Mouse (Mus musculus) liver, postnatal 0 days (tissue): ENCODE measurements around the gene Itih3. TPM values are rescaled to one million over a fixed set of nuclear protein-coding genes. Genes with fewer than 3 reads are reported as not detected.

ENCODE experiments used
- ATAC-seq: fragments of 200-750 bp; cut with Nextera tagmentation; 2 replicates; pipeline ENCODE4 v1.8.0; 2017; ENCODE audit warnings: mild to moderate bottlenecking, moderate library complexity
- DNase-seq: peaks from one replicate; pipeline ENCODE4 v3.0.0-alpha.2; 2016
- H3K27ac ChIP-seq: fragments of 300-500 bp; sonication (generic); 2 replicates; pipeline ENCODE4 v1.5.1; 2014; ENCODE audit warnings: antibody characterized with exemption, moderate library complexity, mild to moderate bottlenecking, low read depth
- H3K27me3 ChIP-seq: fragments of 300-500 bp; sonication (generic); 2 replicates; pipeline ENCODE4 v1.6.1; 2014; ENCODE audit warnings: low read length, control low read depth, mixed read lengths; ENCODE audit not compliant: insufficient read depth
- H3K36me3 ChIP-seq: fragments of 300-500 bp; sonication (generic); replicated peaks from 2 replicates; pipeline ENCODE4 v1.6.1; 2014; ENCODE audit warnings: mild to moderate bottlenecking, control low read depth, low read length, moderate library complexity, mixed read lengths; ENCODE audit not compliant: insufficient read depth
- H3K4me1 ChIP-seq: fragments of 300-500 bp; sonication (generic); 2 replicates; pipeline ENCODE4 v1.6.1; 2014; ENCODE audit warnings: antibody characterized with exemption, mild to moderate bottlenecking, control low read depth; ENCODE audit not compliant: insufficient read depth
- H3K4me2 ChIP-seq: fragments of 300-500 bp; sonication (generic); 2 replicates; pipeline ENCODE4 v1.6.1; 2014; ENCODE audit warnings: low read depth, mild to moderate bottlenecking, low read length, moderate library complexity, mixed read lengths
- H3K4me3 ChIP-seq: fragments of 300-500 bp; sonication (generic); 2 replicates; pipeline ENCODE4 v1.5.1; 2014; ENCODE audit warnings: low read depth, low read length
- H3K9ac ChIP-seq: fragments of 300-500 bp; sonication (generic); replicated peaks from 2 replicates; pipeline ENCODE4 v1.6.1; 2014; ENCODE audit warnings: mild to moderate bottlenecking, moderate library complexity
- H3K9me3 ChIP-seq: fragments of 300-500 bp; sonication (generic); 2 replicates; pipeline ENCODE4 v1.6.1; 2016; ENCODE audit warnings: mild to moderate bottlenecking, control low read depth, low read length, mixed read lengths
- CTCF ChIP-seq: sonication (generic); IDR thresholded peaks from 2 replicates; pipeline ENCODE4 v1.5.1; 2016; ENCODE audit warnings: antibody characterized with exemption, low read depth
- EP300 ChIP-seq: IDR thresholded peaks from 2 replicates; pipeline ENCODE4 v1.6.1; 2016; ENCODE audit warnings: antibody characterized with exemption, low read depth, mild to moderate bottlenecking
- WGBS: fragments of 180-500 bp; shearing (Covaris S2); extraction: QIAGEN DNeasy Blood & Tissue Kit; methylation state at CpG from one replicate; pipeline ENCODE4 v1.1.7; 2014; ENCODE audit not compliant: insufficient replicate concordance; 5-methylcytosine and 5-hydroxymethylcytosine counted together
- polyA plus RNA-seq: library from polyadenylated mRNA; unstranded; fragments of >200 nt; fragmentation: Nextera tagmentation; extraction: Ambion mirVana; gene quantifications from 2 replicates; pipeline ENCODE4 v1.2.1, GENCODE M21; 2015

Gene Itih3
- polyA plus RNA-seq, 1 experiment from 2014 or later, result 1,929 TPM

DNA sequence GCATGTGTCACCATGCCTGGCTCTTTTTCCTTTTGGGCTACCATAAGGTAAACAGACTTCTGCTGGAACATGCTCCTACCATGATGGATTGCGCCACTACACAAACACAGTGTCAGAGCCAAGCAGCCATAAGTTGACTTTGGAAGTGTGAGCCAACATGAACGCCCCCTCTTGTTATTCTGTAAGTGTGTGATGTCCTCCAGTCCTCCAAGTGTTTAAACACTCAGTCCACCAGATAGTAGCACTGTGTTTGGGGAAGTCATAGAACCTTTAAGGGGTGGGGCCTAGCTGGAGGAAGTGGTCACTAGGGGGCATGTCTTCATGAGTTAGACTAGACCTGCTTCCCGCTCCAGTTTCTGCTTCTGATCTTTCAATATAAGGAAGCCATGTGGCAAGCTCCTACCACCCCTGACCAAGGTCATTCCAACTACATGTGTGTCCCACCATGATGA is 15.7 kb downstream of the Itih3 start:
- peak; percentile 83 for ATAC-seq

DNA sequence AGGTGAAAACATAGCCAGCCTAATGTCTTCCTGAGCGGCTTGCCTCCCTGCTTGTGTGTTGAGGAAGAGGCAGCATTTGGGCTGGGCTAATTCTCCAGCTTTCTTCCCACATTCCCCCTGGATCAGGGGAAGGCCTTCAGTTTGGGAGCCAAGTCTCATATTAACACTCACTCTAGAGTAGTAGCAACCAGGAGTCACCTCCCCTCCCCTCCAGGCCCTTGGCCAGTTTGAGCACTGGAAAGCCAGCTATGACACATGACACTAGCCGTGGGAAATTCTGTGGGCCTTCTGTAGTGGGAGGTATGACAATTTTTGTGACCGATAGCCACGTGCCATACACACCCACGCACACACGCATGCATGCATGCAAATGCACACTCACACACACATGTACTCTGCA is 17.6 kb downstream of the Itih3 start:
- DNase-seq, result no peak
- H3K9ac ChIP-seq, result no peak overlapping the region
- H3K4me3 ChIP-seq, result no peak overlapping the region
- H3K4me1 ChIP-seq, result peaks cover 8% of the 10 kb centered on the region; the same call in 1 of the 2 replicates
- no peaks in the 10 kb centered on the region for H3K9me3 ChIP-seq
- H3K36me3 ChIP-seq, result peaks cover 13% of the 10 kb centered on the region
- no peak overlapping the region for H3K4me2 ChIP-seq
- no peaks in the 10 kb centered on the region for H3K27me3 ChIP-seq
- no peak overlapping the region for H3K27ac ChIP-seq
- no peak for ATAC-seq
- WGBS, result 81% methylated on average over 6 of the region's 6 CpGs
- TF ChIP-seq EP300 (no peak), CTCF (no peak)

More for the DNA sequence above, 15.7 kb downstream of the Itih3 start:
- Histone ChIP-seq H3K9me3 (no peaks in the 10 kb centered on the region), H3K4me2 (no peak overlapping the region), H3K9ac (no peak overlapping the region), H3K27ac (peak overlapping the region; percentile 74), H3K4me3 (no peak overlapping the region), H3K36me3 (peaks cover 16% of the 10 kb centered on the region), H3K4me1 (peaks cover 8% of the 10 kb centered on the region; the same call in 1 of the 2 replicates), H3K27me3 (no peaks in the 10 kb centered on the region)
- WGBS, result 46% methylated on average over 3 of the region's 3 CpGs
- peak; percentile 60 for DNase-seq
- TF ChIP-seq EP300 (0 out of 2 replicates have a peak, but pooled peaks have one; percentile 62), CTCF (peak; percentile 43; the same call in 1 of the 2 replicates)

DNA sequence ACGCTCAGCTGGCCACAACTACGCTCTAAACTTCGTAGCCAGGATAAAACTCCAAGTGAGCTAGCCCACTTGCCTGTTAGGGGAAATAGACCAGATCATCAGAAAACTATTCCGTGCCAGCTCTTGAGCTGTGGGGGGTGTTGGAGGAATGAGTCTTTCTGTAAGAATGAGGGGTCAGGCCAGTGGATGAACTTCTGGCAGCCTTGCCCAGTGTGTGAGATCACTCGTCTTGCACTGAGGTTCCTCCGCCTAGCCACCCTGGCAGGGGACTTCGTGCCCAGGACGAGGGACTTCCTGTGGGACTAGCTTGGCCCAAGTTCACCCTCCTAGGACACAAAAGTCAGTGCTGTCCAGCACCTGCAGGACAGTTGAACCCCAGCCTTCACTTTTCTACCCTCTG is 19.3 kb downstream of the Itih3 start:
- Histone ChIP-seq H3K4me2 (no peak overlapping the region), H3K36me3 (peaks cover 20% of the 10 kb centered on the region), H3K9me3 (no peaks in the 10 kb centered on the region), H3K4me3 (no peak overlapping the region), H3K4me1 (peaks cover 8% of the 10 kb centered on the region; the same call in 1 of the 2 replicates), H3K27me3 (no peaks in the 10 kb centered on the region), H3K27ac (no peak overlapping the region), H3K9ac (no peak overlapping the region)
- DNase-seq, result no peak
- TF ChIP-seq EP300 (no peak), CTCF (no peak)
- 73% methylated on average over 8 of the region's 8 CpGs for WGBS
- ATAC-seq, result no peak

DNA sequence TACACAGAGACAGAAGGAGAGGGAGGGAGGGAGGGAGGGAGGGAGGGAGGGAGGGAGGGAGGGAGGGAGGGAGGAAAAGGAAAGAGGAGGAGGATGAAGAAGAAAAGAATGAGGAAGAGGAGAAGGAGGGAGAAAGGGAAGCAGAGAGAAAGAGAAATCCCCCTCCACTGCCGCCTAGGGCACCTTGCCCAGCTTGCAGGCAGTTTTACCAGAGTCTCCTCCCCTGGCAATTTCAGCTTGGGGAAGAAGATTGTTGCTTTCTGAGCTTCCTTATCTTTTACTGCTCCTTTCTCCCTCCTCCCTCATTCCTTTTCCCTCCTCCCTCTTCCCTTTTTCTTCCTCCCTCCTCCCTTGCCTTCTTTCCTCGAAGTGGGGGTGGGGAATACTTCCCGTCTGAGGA is 20.5 kb downstream of the Itih3 start:
- no peaks in the 10 kb centered on the region for H3K27me3 ChIP-seq
- no peak overlapping the region for H3K4me3 ChIP-seq
- peaks cover 20% of the 10 kb centered on the region for H3K36me3 ChIP-seq
- no peak overlapping the region for H3K27ac ChIP-seq
- DNase-seq (no peak), ATAC-seq (no peak)
- no peaks in the 10 kb centered on the region for H3K9me3 ChIP-seq
- 48% methylated on average over 3 of the region's 3 CpGs for WGBS
- H3K9ac ChIP-seq, result no peak overlapping the region
- no peak overlapping the region for H3K4me2 ChIP-seq
- TF ChIP-seq EP300, result no peak
- no peak for TF ChIP-seq CTCF
- no peaks in the 10 kb centered on the region for H3K4me1 ChIP-seq

DNA sequence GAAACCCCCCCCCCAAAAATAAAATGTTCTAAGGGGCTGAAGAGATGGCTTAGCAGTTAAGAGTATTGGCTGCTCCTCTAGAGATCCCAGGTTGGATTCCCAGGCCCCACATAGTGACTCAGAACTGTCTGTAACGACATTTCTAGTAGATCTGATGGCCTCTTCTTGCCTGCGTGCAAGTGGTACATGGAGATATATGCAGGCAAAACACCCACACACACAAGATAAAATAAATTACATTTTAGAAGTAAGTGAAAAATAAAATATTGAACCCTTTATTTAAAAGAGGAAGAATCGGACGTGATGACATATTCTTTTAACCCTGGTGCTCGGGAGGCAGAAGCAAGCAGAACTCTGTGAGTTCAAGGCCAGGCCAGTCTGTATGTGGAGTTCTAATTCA is 20.9 kb downstream of the Itih3 start:
- 61% methylated on average over 5 of the region's 5 CpGs for WGBS
- Histone ChIP-seq H3K9ac (no peak overlapping the region), H3K27me3 (no peaks in the 10 kb centered on the region), H3K36me3 (peaks cover 22% of the 10 kb centered on the region), H3K9me3 (no peaks in the 10 kb centered on the region), H3K4me3 (no peak overlapping the region), H3K27ac (no peak overlapping the region), H3K4me2 (no peak overlapping the region), H3K4me1 (no peaks in the 10 kb centered on the region)
- TF ChIP-seq EP300 (no peak), CTCF (no peak)
- ATAC-seq, result no peak
- DNase-seq, result no peak

DNA sequence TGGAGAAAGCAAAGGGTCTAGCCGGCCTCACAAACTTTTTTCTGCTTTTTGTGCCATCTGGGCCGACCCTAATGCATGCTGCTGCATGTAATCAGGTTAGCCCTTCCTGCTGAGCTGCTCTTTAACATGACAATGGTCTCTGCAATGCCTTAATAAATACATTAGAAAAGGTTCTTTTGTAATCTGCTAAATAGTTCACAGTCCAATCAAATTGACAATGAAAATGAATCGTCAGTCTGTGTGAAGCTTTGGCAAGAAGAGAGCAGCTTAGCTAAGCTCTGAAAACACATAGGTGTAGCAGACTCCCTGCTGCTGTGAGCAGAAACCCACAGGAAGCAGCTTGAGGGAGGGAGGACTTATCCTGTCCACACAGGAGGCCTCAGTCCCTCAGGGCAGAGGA is 23.6 kb downstream of the Itih3 start:
- WGBS, result 62% methylated on average over 3 of the region's 3 CpGs
- H3K4me1 ChIP-seq, result no peaks in the 10 kb centered on the region
- DNase-seq, result no peak

More for the DNA sequence above, 23.6 kb downstream of the Itih3 start:
- no peak for TF ChIP-seq EP300
- no peak for TF ChIP-seq CTCF
- Histone ChIP-seq H3K36me3 (peaks cover 27% of the 10 kb centered on the region), H3K4me2 (no peak overlapping the region), H3K27me3 (no peaks in the 10 kb centered on the region), H3K9me3 (no peaks in the 10 kb centered on the region), H3K9ac (no peak overlapping the region), H3K27ac (no peak overlapping the region), H3K4me3 (no peak overlapping the region)
- ATAC-seq, result no peak
